Mouse (Mus musculus) colon, adult 2 months (tissue): ENCODE measurements around the gene Gm10803. TPM values are rescaled to one million over a fixed set of nuclear protein-coding genes. Genes with fewer than 3 reads are reported as not detected.

Experiments used
- polyA plus RNA-seq: library from polyadenylated mRNA; depleted of rRNA; stranded (reverse); fragments of >200 nt; gene quantifications from 2 replicates; pipeline ENCODE4 v1.2.3, GENCODE M21; 2012; rRNA removed

Gene Gm10803
- polyA plus RNA-seq: not detected in 2 replicates

GRCm38 (mm10) chr2:93560268-93560667 lies at the start of gene Gm10803:
Gene Gm10803, plus strand, starts transcription at chr2:93560568.

Other genes with a start within 250 kb of the Gm10803 start
- gene Tspan18, start 226.1 kb upstream of the Gm10803 start, polyA plus RNA-seq: 10.0 TPM in 2 replicates
- gene Cd82, start 97.4 kb upstream of the Gm10803 start, polyA plus RNA-seq: 195 and 318 TPM in 2 replicates
- 0.03 and 0.06 TPM in 2 replicates for gene Alx4, start 81.8 kb downstream of the Gm10803 start, polyA plus RNA-seq